Mouse (Mus musculus) left cerebral cortex, postnatal 36 days (tissue): ENCODE measurements around the gene Ino80d. TPM values are rescaled to one million over a fixed set of nuclear protein-coding genes. Genes with fewer than 3 reads are reported as not detected.

Experiments
- DNase-seq, 2 experiments: peaks; one replicate each; pipeline ENCODE4 v3.0.0; 2021 to 2022; ENCODE audit warnings: low spot score in 2 of 2, mixed read lengths in 1 of 2
- intact Hi-C: fragments of 180-260 bp; cut with DNase I; formaldehyde crosslinking; loops from one replicate; pipeline ENCODE4 v1.15.1; 2025
- total RNA-seq, 2 experiments: library from RNA; stranded (reverse); gene quantifications; 2 replicates each; pipeline ENCODE4 v1.2.3; 2021

Gene Ino80d
- total RNA-seq, 2 experiments from 2014 or later: 27.4 to 35.7 TPM

GRCm38 (mm10) chr1:63110536-63111285 lies 3.8 kb downstream of the Ino80d start:
- no peak for DNase-seq

DNA sequence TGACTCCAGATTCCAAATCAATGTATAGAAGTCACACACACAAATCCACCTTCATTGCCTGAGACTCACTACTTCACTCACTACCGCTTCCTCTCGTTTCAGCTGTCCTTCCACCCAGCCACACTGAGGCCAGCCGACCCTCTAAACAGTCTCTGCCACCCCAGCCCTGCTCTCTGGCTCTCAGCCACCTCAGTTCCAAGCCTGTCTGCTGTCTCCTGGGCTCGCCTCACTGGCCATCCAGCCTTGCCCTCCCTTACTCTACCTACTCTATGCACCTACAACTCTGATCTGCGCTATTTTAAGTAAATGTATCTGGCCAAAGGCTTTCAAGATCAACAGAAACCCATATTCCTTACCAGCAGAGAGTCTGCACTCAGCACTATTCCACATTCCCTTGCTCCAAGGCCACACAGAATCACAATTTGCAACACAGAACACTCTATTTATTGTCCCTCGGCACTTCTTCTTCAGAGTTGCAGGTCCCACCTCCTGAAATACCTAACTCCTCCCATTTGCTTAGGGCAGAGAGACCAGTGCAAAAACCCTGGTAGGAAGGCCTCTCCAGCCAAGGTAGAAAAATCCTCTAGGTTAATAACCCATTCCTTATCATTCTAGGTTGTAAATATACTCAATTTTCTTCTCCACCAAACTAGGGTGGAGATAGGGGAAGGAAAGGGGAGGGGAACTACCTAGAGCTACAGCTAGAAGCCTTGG lies 6.7 kb downstream of the Ino80d start:
- intact Hi-C loops: no loop called here
- no peak for DNase-seq

More at GRCm38 (mm10) chr1:63110536-63111285, 3.8 kb downstream of the Ino80d start:
- intact Hi-C loops: loop anchor here (5.0 kb wide), 1 partner anchor 67 kb away; the partner anchor contains the start of genes Eef1b2 and Ndufs1

DNA sequence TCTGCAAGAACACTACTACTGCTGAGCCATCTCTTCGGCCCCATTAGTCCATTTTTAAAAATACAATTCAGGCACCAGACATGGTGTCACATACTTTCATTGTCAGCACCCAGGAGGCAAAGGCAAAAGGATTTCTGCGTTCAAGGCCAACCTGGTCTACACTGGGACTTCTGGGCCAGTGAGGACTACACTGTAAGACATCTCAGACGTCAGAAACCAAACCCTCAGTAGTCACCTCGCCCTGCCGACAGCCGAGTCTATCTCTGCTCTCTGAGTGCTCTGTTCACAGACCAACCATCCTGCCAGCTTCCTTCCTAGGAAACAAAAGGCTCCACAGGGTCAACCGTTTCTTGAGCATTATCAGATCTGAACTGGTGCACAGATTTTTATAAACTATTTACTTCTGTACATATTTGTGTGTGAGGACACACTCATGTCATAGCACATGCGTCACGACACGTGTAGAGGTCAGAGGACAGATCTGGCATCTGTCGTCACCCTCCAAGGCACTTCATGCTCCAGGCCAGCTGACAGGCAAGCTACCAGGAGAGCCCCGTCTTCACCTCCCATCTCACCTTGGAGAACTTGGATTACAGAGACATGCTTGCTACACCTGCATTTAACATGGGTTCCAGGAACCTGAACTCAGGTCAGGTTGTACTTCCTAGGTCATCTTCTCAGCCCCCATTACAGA lies 11.6 kb downstream of the Ino80d start:
- no peak for DNase-seq
- intact Hi-C loops: no loop called here

- intact Hi-C loops: no loop called here
- DNase-seq: no peak
Observed at GRCm38 (mm10) chr1:63100196-63100595, 14.3 kb downstream of the Ino80d start.

- no peak for DNase-seq
- intact Hi-C loops: no loop called here
Observed at GRCm38 (mm10) chr1:63098831-63099230, 15.6 kb downstream of the Ino80d start.

DNA sequence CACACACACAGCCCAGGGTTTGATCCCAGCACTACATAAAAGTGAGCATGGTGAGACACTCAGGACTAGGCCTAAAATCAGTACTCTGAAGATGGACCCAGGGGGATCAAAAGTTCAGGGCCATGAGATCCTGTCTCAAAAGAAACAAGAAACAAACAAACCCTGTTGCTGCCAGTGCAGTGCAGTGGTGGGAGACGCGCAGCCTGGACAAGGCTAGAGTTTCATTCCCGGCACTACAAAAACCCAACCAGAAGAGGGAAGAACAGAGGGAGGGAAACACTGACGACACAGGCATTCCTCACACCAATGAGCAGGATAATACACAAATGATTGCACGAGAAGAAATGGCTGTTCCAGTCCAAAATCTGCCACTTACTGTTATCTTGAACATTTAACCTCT lies 18.4 kb downstream of the Ino80d start:
- intact Hi-C loops: no loop called here
- DNase-seq: no peak

- intact Hi-C loops: no loop called here
- DNase-seq: no peak
Observed at GRCm38 (mm10) chr1:63089795-63090194, 24.7 kb downstream of the Ino80d start.

- intact Hi-C loops: no loop called here
Observed at GRCm38 (mm10) chr1:63088614-63089013, 25.9 kb downstream of the Ino80d start.

GRCm38 (mm10) chr1:63080277-63080676 lies 34.2 kb downstream of the Ino80d start:
- intact Hi-C loops: no loop called here
- DNase-seq: no peak

More at GRCm38 (mm10) chr1:63088614-63089013, 25.9 kb downstream of the Ino80d start:
- DNase-seq: no peak

- no peak for DNase-seq
- intact Hi-C loops: no loop called here
Observed at GRCm38 (mm10) chr1:63076383-63076782, 38.1 kb downstream of the Ino80d start.

DNA sequence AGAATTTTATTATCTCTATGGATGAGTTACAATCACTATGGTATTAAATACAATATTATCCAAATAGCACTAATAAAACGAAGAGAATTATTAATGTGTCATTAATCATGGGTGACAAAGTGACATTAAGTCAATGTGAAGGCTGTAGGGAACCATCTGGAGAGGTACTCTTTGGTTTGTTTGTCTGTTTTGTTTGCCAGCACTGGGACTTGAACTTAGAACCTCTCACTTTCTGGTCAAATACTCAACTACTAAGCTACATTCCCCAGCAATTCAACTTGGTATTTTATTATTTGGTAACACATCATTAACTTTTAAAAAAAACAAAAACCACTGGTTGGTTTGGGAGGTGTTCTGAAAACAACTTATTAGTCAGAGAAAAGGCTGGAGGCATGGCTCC lies 43.1 kb downstream of the Ino80d start:
- intact Hi-C loops: no loop called here
- no peak for DNase-seq

DNA sequence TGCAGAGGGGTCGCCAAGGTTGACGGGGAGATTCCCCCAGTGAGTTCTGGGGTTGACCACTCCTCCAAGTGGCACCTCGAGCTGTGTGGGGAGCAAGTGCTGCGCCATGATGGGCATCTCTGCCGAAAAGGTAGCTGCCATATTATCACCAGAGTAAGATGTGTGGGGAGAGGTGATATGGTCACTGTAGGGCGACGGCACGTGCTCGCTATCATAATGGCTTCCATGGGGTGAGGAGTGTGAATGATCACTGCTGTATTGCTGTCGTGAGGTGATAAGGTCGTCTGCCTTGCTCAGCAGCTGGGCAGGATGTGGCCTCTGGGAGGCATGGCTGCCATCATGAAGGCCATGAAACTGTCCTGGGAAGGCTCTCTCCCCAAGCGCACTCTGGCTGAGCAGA lies 56.1 kb downstream of the Ino80d start:
- intact Hi-C loops: no loop called here
- DNase-seq: no peak

DNA sequence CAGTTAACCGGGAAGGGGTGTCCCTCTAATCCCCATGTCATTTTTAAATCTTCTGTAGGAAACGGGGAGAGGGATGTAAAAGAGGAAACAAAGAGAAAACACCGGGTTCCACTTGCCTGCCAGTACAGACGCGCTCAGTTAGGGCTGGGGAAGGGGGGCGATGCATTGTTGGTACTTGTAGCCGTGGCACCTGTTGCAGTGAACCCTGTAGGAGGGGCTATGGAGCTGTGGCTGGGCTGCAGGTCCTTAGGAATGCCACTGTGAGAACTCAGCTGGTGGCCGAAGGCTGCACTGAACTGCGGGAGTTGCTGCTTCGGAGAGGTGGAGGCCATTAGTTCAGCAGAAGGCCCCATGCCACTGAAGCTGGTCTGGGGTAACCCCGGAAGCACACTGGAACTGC lies 56.6 kb downstream of the Ino80d start:
- no peak for DNase-seq
- intact Hi-C loops: no loop called here

DNA sequence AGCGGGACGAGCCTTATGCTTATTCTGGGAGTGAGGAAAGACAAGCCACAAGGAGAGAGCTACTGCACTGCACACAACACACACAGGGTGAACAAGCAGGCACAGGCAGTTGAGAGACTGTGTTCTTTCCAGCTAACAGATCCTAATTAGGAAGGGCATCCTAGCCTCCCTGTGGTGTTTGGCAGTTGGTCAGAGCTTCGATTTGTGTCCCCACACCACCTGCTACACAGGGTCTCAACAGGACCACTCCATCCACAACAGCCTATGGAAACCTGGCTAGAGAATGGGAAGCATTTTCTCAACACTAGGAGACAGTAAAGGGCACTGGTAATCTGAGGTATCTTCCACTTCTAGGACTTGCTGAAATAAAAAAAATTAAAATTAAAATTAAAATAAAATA lies 57.1 kb downstream of the Ino80d start:
- no peak for DNase-seq

DNA sequence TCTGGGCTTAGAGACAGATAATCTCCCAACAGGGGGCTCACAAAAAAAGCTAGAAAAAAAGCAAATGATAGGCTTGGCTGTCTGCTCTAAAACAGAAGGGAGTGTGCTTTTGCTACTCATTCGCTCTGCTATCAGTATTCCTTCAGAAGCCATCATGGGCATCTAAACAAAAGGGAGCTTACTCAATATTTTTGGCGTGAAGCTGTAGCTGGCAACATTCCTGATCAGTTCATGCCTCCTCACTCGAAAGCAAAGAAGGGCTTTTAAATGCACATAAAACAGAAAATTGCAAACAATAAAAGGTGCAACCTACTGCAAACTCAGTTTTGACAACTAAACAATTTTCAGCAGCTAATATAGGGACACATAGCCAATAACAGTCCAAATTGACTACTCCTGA lies 59.1 kb downstream of the Ino80d start:
- DNase-seq: no peak
- intact Hi-C loops: no loop called here

More for the DNA sequence above, 57.1 kb downstream of the Ino80d start:
- intact Hi-C loops: no loop called here

DNA sequence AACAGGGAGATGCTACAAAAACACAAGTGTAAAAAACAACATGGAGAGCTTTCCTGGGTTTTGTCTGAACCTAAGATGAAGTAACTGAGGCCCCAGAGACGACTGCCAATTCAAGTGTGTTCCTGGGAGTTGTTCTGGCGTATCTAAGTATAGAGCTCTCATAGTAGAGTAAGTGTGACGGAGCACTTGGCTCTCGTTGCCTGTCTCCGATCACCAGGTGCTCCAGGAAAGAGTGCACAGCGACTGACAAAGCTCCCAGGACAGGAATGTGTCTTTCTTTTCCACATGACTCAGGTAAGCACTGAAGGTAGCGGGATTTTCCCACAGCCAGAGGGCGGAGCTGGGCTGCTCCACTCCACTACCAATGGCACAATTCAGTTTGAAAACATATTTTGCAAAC lies 63.6 kb downstream of the Ino80d start:
- intact Hi-C loops: no loop called here
- no peak for DNase-seq

GRCm38 (mm10) chr1:63049977-63050376 lies 64.5 kb downstream of the Ino80d start:
- DNase-seq: no peak
- intact Hi-C loops: no loop called here

GRCm38 (mm10) chr1:63047983-63048382 lies 66.5 kb downstream of the Ino80d start:
- intact Hi-C loops: no loop called here
- DNase-seq: no peak

- intact Hi-C loops: no loop called here
- no peak for DNase-seq
Observed at GRCm38 (mm10) chr1:63032929-63033328, 81.5 kb downstream of the Ino80d start.

DNA sequence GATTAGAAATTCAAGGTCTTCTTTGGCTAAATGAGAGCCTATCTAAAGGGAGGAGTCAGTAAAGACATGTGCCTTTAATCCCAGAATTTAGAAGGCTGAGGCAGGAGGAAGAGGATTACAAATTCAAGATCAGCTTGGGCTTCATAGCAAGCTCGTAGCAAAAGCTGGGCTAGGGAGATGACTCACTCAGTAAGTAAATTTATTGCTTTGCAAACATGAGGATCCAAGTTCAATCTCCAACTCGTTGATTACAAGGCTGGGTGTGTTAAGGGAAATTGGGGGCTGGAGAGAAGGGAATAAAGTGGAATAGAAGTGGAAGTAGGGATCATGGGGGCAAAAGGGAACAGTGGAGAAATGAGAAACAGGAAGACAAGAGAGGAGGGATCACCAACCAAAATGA lies 94.6 kb downstream of the Ino80d start:
- no peak for DNase-seq
- intact Hi-C loops: no loop called here
